Mouse (Mus musculus) embryo, embryonic 11.5 days (tissue): ENCODE measurements at regions not wholly inside any gene's neighbourhood (a gene's known extent, or its start where the extent isn't known, plus 50 kb on each side); places are given as distances from the start of the nearest gene placed in this dataset.

ENCODE experiments used
- DNase-seq: peaks from one replicate; pipeline ENCODE4 v3.0.0-alpha.2; 2012; ENCODE audit warnings: low read depth, low spot score

GRCm38 (mm10) chr13:28794547-28794946 is 159.0 kb downstream of the Sox4 start:
- no peak for DNase-seq

- DNase-seq = no peak
Measured at GRCm38 (mm10) chr13:28793166-28793935, 160.2 kb downstream of the Sox4 start.

- DNase-seq = no peak
Measured at GRCm38 (mm10) chr13:28792461-28793165, 160.9 kb downstream of the Sox4 start.

- no peak for DNase-seq
Measured at GRCm38 (mm10) chr13:28790381-28790780, 163.1 kb downstream of the Sox4 start.

GRCm38 (mm10) chr13:28787331-28787643 is 166.2 kb downstream of the Sox4 start:
- no peak for DNase-seq

GRCm38 (mm10) chr13:28786629-28787330 is 166.7 kb downstream of the Sox4 start:
- DNase-seq = no peak

GRCm38 (mm10) chr13:28782497-28783246 is 170.8 kb downstream of the Sox4 start:
- DNase-seq = no peak

- no peak for DNase-seq
Measured at GRCm38 (mm10) chr13:28782081-28782480, 171.4 kb downstream of the Sox4 start.

GRCm38 (mm10) chr13:28781660-28782059 is 171.9 kb downstream of the Sox4 start:
- DNase-seq = no peak

- no peak for DNase-seq
Measured at GRCm38 (mm10) chr13:28780462-28780861, 173.1 kb downstream of the Sox4 start.

GRCm38 (mm10) chr13:28775142-28775815 is 178.2 kb downstream of the Sox4 start:
- DNase-seq = no peak

GRCm38 (mm10) chr13:28774649-28775048 is 178.9 kb downstream of the Sox4 start:
- no peak for DNase-seq

GRCm38 (mm10) chr13:28773466-28773865 is 180.0 kb downstream of the Sox4 start:
- no peak for DNase-seq

- no peak for DNase-seq
Measured at GRCm38 (mm10) chr13:28770531-28770930, 183.0 kb downstream of the Sox4 start.

- no peak for DNase-seq
Measured at GRCm38 (mm10) chr13:28770018-28770417, 183.5 kb downstream of the Sox4 start.

GRCm38 (mm10) chr13:28768717-28769426 is 184.6 kb downstream of the Sox4 start:
- no peak for DNase-seq

GRCm38 (mm10) chr13:28762555-28762954 is 191.0 kb downstream of the Sox4 start:
- no peak for DNase-seq

- DNase-seq = no peak
Measured at GRCm38 (mm10) chr13:28759026-28759425, 194.5 kb downstream of the Sox4 start.

GRCm38 (mm10) chr13:28757846-28758522 is 195.5 kb downstream of the Sox4 start:
- DNase-seq = peak; percentile 65
